Mouse (Mus musculus) common myeloid progenitor, adult 5-6 weeks (primary cell): ENCODE measurements around the gene Gm3532. TPM values are rescaled to one million over a fixed set of nuclear protein-coding genes. Genes with fewer than 3 reads are reported as not detected.
"Not testable (repeated sequence)": the region's sequence is repeated elsewhere in the genome, so short reads cannot be mapped to it uniquely, and the experiment has no call there.

Experiments
- ATAC-seq: replicated peaks from 2 replicates; pipeline ENCODE4 v1.8.0; 2016; ENCODE audit warnings: low read depth, mild to moderate bottlenecking, moderate TSS enrichment, inconsistent platforms; ENCODE audit not compliant: poor library complexity, severe bottlenecking
- total RNA-seq: library from RNA; stranded (forward); fragments of 200-1000, 187-1606 nt; gene quantifications from 2 replicates; pipeline ENCODE4 v1.2.3, GENCODE M21; 2017

Gm3532 gene
- not detected in 2 replicates for total RNA-seq

- not testable (repeated sequence) for ATAC-seq
These were observed at the start of gene Gm3532 for GRCm38 (mm10) chr14:5538196-5538595. Gene Gm3532 (plus strand): TSS chr14:5538496.

- not testable (repeated sequence) for ATAC-seq
These were observed 36.9 kb upstream of the Gm3532 start, which contains the start of gene Gm3488 for GRCm38 (mm10) chr14:5501374-5501773. Gene Gm3488 (plus strand): TSS chr14:5501674.

Other genes with a start within 250 kb of the Gm3532 start
- gene Gm3542, start 203.6 kb upstream of the Gm3532 start, total RNA-seq: not detected in 2 replicates
- gene Gm3500, start 149.4 kb upstream of the Gm3532 start, total RNA-seq: not detected in 2 replicates
- gene Gm3194, start 83.0 kb upstream of the Gm3532 start, total RNA-seq: 0.29 and 1.1 TPM in 2 replicates
- gene Gm8246, start 60.7 kb upstream of the Gm3532 start, total RNA-seq: not detected in 2 replicates
- gene Gm3187, start 54.3 kb upstream of the Gm3532 start, total RNA-seq: not detected in 2 replicates
- 1.1 TPM in 1 of 2 replicates, not detected in the other for gene Gm3488, start 36.8 kb upstream of the Gm3532 start, total RNA-seq
- not detected in 2 replicates for gene Gm8265, start 94.5 kb downstream of the Gm3532 start, total RNA-seq
- not detected in 2 replicates for gene Gm9603, start 149.0 kb downstream of the Gm3532 start, total RNA-seq
- gene Gm3373, start 203.1 kb downstream of the Gm3532 start, total RNA-seq: not detected in 2 replicates